Mouse (Mus musculus): Measurements from ENCODE around the gene Mettl7a1. TPM values are rescaled to one million over a fixed set of nuclear protein-coding genes. Genes with fewer than 3 reads are reported as not detected.
"Not testable (repeated sequence)": the region's sequence is repeated elsewhere in the genome, so short reads cannot be mapped to it uniquely, and the experiment has no call there.

Gene Mettl7a1
- polyA plus RNA-seq, 1 experiment from 2014 or later, result 3.8 TPM

DNA sequence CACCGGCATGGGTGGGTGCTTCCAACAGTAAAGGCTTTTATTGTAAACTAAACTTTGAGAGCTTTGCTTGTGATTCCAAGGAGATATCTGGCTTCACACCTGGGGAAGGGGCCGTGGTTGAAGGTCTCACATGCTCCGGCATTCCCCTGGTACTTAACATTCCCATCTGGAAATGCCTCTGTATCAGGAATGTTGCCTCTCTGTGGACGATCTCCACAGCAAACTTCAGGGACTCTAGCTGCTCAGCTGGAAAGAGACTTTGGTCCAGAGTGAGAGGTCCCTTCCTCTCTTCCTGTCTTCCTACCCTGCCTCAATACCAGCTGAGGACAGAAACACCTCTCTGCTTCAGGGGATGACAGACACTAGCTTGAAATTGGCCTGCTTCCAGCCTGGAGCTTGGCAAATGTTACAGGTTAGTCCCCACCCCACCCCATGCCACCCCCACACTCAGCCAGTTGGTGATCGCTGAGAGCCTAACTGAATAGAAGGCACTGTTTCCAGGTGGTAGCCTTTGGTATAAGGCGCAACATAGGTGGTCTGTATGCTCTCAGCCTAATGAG lies 47.6 kb downstream of the Mettl7a1 start:
- H3K9me3 ChIP-seq (replicated peaks; ENCODE audit: control insufficient read depth, low read length), result no peaks in the 10 kb centered on the region
- H3K4me3 ChIP-seq (ENCODE audit: low read depth, low read length), result no peak overlapping the region
- no peak overlapping the region for H3K9ac ChIP-seq (ENCODE audit: low read length)
- ATAC-seq (no peak), DNase-seq (ENCODE audit: low spot score) (no peak)
- no peak overlapping the region for H3K27ac ChIP-seq (ENCODE audit: low read depth, low read length)
- 75% methylated on average over 6 of the region's 6 CpGs for WGBS
- H3K36me3 ChIP-seq (ENCODE audit: control insufficient read depth, insufficient read depth, low read length), result no peaks in the 10 kb centered on the region
- H3K4me1 ChIP-seq (ENCODE audit: control insufficient read depth, insufficient read depth, low read length), result no peaks in the 10 kb centered on the region
- no peak overlapping the region for H3K4me2 ChIP-seq (ENCODE audit: low read length)
- no peaks in the 10 kb centered on the region for H3K27me3 ChIP-seq (replicated peaks; ENCODE audit: control insufficient read depth, insufficient read depth, low read length)

DNA sequence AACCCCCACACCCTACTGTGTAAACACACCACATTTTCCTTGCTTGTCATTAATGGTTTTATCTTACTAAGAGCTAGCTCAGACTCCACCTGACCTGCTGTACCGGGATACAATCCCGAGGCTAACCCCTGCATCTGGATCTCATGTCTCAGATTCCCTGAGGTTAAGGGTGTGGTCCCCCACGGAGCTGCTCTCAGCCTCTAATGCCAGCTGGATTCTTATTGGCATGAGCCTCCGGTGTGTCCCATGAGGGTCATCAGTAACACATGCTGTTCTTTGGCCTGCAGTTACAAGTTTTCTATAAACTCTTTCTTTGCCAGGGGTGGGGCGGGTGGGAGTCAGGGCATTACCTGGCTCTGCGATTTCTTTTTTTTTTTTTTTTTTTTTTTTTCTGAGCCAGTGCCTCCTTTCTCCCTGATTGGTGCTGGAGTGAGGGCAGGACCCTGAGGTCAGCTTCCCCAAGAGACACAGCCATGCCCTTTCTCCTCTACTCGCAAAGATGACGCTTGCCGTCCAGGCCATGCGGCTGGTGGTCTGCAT lies 48.8 kb downstream of the Mettl7a1 start, which contains the start of the genes Methig1 and Mettl7a2:
Gene Methig1, plus strand, starts transcription at position 439 of the 540 bp plus-strand sequence.
Gene Mettl7a2, plus strand, starts transcription at position 490 of the 540 bp plus-strand sequence.
- Histone ChIP-seq H3K4me2 (ENCODE audit: low read length) (no peak within 1 kb of the TSS), H3K36me3 (ENCODE audit: control insufficient read depth, insufficient read depth, low read length) (no peaks in the 10 kb centered on the region), H3K4me1 (ENCODE audit: control insufficient read depth, insufficient read depth, low read length) (no peaks in the 10 kb centered on the region), H3K9ac (ENCODE audit: low read length) (no peak within 1 kb of the TSS), H3K9me3 (replicated peaks; ENCODE audit: control insufficient read depth, low read length) (no peaks in the 10 kb centered on the region), H3K27me3 (replicated peaks; ENCODE audit: control insufficient read depth, insufficient read depth, low read length) (no peaks in the 10 kb centered on the region), H3K27ac (ENCODE audit: low read depth, low read length) (no peak within 1 kb of the TSS), H3K4me3 (ENCODE audit: low read depth, low read length) (no peak within 1 kb of the TSS)
- DNase-seq (ENCODE audit: low spot score) (no peak), ATAC-seq (no peak)
- 88% methylated on average over 10 of the region's 10 CpGs for WGBS

GRCm38 (mm10) chr15:100353399-100353798 lies 49.5 kb downstream of the Mettl7a1 start:
- whole genome bisulfite sequencing, result 95% methylated on average over 13 of the region's 22 CpGs
- H3K27me3 ChIP-seq (replicated peaks; ENCODE audit: control insufficient read depth, insufficient read depth, low read length); H3K27ac ChIP-seq (ENCODE audit: low read depth, low read length); DNase-seq (ENCODE audit: low spot score); H3K9ac ChIP-seq (ENCODE audit: low read length); H3K4me3 ChIP-seq (ENCODE audit: low read depth, low read length); H3K9me3 ChIP-seq (replicated peaks; ENCODE audit: control insufficient read depth, low read length); H3K4me2 ChIP-seq (ENCODE audit: low read length); ATAC-seq; H3K4me1 ChIP-seq (ENCODE audit: control insufficient read depth, insufficient read depth, low read length); H3K36me3 ChIP-seq (ENCODE audit: control insufficient read depth, insufficient read depth, low read length): not testable (repeated sequence)

GRCm38 (mm10) chr15:100355876-100356275 lies 51.9 kb downstream of the Mettl7a1 start:
- Histone ChIP-seq H3K36me3 (ENCODE audit: control insufficient read depth, insufficient read depth, low read length) (no peaks in the 10 kb centered on the region), H3K4me2 (ENCODE audit: low read length) (no peak overlapping the region), H3K27me3 (replicated peaks; ENCODE audit: control insufficient read depth, insufficient read depth, low read length) (no peaks in the 10 kb centered on the region), H3K9ac (ENCODE audit: low read length) (no peak overlapping the region), H3K27ac (ENCODE audit: low read depth, low read length) (no peak overlapping the region), H3K4me1 (ENCODE audit: control insufficient read depth, insufficient read depth, low read length) (no peaks in the 10 kb centered on the region), H3K4me3 (ENCODE audit: low read depth, low read length) (no peak overlapping the region), H3K9me3 (replicated peaks; ENCODE audit: control insufficient read depth, low read length) (no peaks in the 10 kb centered on the region)
- WGBS, result 93% methylated on average over 5 of the region's 5 CpGs
- ATAC-seq, result no peak
- DNase-seq (ENCODE audit: low spot score), result no peak

- no peak within 1 kb of the TSS for H3K9ac ChIP-seq (ENCODE audit: low read length)
- H3K4me1 ChIP-seq (ENCODE audit: control insufficient read depth, insufficient read depth, low read length), result no peaks in the 10 kb centered on the region
- no peak within 1 kb of the TSS for H3K27ac ChIP-seq (ENCODE audit: low read depth, low read length)
- DNase-seq (ENCODE audit: low spot score) (no peak), ATAC-seq (no peak)
- no peaks in the 10 kb centered on the region for H3K27me3 ChIP-seq (replicated peaks; ENCODE audit: control insufficient read depth, insufficient read depth, low read length)
- no peak within 1 kb of the TSS for H3K4me3 ChIP-seq (ENCODE audit: low read depth, low read length)
- no peaks in the 10 kb centered on the region for H3K36me3 ChIP-seq (ENCODE audit: control insufficient read depth, insufficient read depth, low read length)
- no peak within 1 kb of the TSS for H3K4me2 ChIP-seq (ENCODE audit: low read length)
- 74% methylated on average over 7 of the region's 7 CpGs for WGBS
- H3K9me3 ChIP-seq (replicated peaks; ENCODE audit: control insufficient read depth, low read length), result no peaks in the 10 kb centered on the region
These were observed 60.3 kb downstream of the Mettl7a1 start, which contains the start of gene Higd1c for GRCm38 (mm10) chr15:100364242-100364641. Gene Higd1c, plus strand, starts transcription at chr15:100364542.

- 64% methylated on average over 7 of the region's 9 CpGs for WGBS
- H3K4me1 ChIP-seq (ENCODE audit: control insufficient read depth, insufficient read depth, low read length), result not testable (repeated sequence)
These were observed 62.0 kb downstream of the Mettl7a1 start for GRCm38 (mm10) chr15:100365967-100366366.

DNA sequence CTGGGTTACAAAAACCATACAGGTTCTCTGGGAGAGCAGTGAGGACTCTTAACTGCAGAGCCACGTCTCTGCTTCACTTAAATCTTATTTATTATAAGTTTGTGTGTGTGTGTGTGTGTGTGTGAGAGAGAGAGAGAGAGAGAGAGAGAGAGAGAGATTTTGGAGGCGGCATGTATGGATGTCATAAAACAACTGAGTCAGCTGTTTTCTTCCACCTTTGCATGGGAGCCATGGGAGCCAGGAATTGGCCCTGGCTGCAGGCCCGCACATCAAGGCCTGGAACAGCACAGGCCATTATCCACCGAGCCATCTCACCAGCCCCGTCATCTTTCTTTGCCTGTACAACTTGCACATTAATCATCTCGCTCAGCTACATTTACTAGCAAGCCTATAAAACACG lies 63.2 kb downstream of the Mettl7a1 start:
- Histone ChIP-seq H3K4me1 (ENCODE audit: control insufficient read depth, insufficient read depth, low read length) (no peaks in the 10 kb centered on the region), H3K36me3 (ENCODE audit: control insufficient read depth, insufficient read depth, low read length) (no peaks in the 10 kb centered on the region), H3K4me3 (ENCODE audit: low read depth, low read length) (no peak overlapping the region), H3K4me2 (ENCODE audit: low read length) (no peak overlapping the region), H3K27me3 (replicated peaks; ENCODE audit: control insufficient read depth, insufficient read depth, low read length) (no peaks in the 10 kb centered on the region), H3K9me3 (replicated peaks; ENCODE audit: control insufficient read depth, low read length) (no peaks in the 10 kb centered on the region), H3K27ac (ENCODE audit: low read depth, low read length) (no peak overlapping the region), H3K9ac (ENCODE audit: low read length) (no peak overlapping the region)
- WGBS, result 84% methylated on average over 7 of the region's 7 CpGs
- no peak for ATAC-seq
- no peak for DNase-seq (ENCODE audit: low spot score)

More at GRCm38 (mm10) chr15:100365967-100366366, 62.0 kb downstream of the Mettl7a1 start:
- H3K9ac ChIP-seq (ENCODE audit: low read length); H3K4me3 ChIP-seq (ENCODE audit: low read depth, low read length); ATAC-seq; H3K9me3 ChIP-seq (replicated peaks; ENCODE audit: control insufficient read depth, low read length); H3K27ac ChIP-seq (ENCODE audit: low read depth, low read length); H3K27me3 ChIP-seq (replicated peaks; ENCODE audit: control insufficient read depth, insufficient read depth, low read length); DNase-seq (ENCODE audit: low spot score); H3K36me3 ChIP-seq (ENCODE audit: control insufficient read depth, insufficient read depth, low read length); H3K4me2 ChIP-seq (ENCODE audit: low read length): not testable (repeated sequence)

GRCm38 (mm10) chr15:100375066-100375465 lies 71.1 kb downstream of the Mettl7a1 start:
- no peak overlapping the region for H3K4me2 ChIP-seq (ENCODE audit: low read length)
- no peak overlapping the region for H3K4me3 ChIP-seq (ENCODE audit: low read depth, low read length)
- no peak overlapping the region for H3K9ac ChIP-seq (ENCODE audit: low read length)
- WGBS, result 38% methylated on average over 5 of the region's 5 CpGs
- H3K4me1 ChIP-seq (ENCODE audit: control insufficient read depth, insufficient read depth, low read length), result no peaks in the 10 kb centered on the region
- no peaks in the 10 kb centered on the region for H3K36me3 ChIP-seq (ENCODE audit: control insufficient read depth, insufficient read depth, low read length)
- no peak overlapping the region for H3K27ac ChIP-seq (ENCODE audit: low read depth, low read length)
- ATAC-seq (0 out of 2 replicates have a peak, but pooled peaks have one; percentile 29), DNase-seq (ENCODE audit: low spot score) (peak; percentile 84)
- no peaks in the 10 kb centered on the region for H3K9me3 ChIP-seq (replicated peaks; ENCODE audit: control insufficient read depth, low read length)
- no peaks in the 10 kb centered on the region for H3K27me3 ChIP-seq (replicated peaks; ENCODE audit: control insufficient read depth, insufficient read depth, low read length)

DNA sequence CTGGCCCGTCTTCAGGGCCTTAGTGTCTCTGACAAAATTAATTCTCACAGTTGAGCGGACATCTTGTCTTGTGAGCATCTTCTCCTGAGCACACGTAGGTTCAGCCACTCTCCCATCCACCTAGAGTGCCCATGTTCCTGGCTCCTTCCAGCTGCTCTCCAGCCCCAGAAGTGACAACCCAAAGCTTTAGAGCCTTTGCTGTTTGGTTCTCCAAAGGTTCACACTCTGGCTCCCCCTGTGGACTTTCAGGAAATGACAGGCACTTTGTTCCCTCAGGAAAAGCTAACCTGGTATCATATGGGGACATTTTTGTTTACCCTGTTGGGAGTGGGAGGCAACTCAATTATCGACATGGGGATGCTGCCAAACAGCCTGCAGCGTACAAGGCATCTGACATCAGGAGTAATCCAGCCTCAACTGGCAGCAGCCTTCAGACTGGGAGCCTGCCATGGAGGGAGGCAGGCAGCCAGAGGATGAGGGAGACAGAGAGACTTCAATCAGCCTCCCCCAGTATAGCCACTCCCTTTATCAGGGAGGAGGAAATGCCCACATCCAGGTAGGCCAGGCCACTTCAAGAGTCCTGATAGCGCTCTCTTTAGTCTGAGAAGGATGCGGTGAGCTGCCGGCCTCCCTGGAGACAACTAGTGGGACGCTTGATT lies 74.0 kb downstream of the Mettl7a1 start:
- H3K4me3 ChIP-seq (ENCODE audit: low read depth, low read length); H3K36me3 ChIP-seq (ENCODE audit: control insufficient read depth, insufficient read depth, low read length); H3K9ac ChIP-seq (ENCODE audit: low read length); H3K27ac ChIP-seq (ENCODE audit: low read depth, low read length); DNase-seq (ENCODE audit: low spot score); H3K9me3 ChIP-seq (replicated peaks; ENCODE audit: control insufficient read depth, low read length); H3K27me3 ChIP-seq (replicated peaks; ENCODE audit: control insufficient read depth, insufficient read depth, low read length); H3K4me1 ChIP-seq (ENCODE audit: control insufficient read depth, insufficient read depth, low read length); H3K4me2 ChIP-seq (ENCODE audit: low read length): not testable (repeated sequence)
- 23% methylated on average over 3 of the region's 9 CpGs for WGBS
- ATAC-seq, result peak; percentile 61

Data from forebrain, embryonic 14.5 days (tissue).